Mouse (Mus musculus): Measurements from ENCODE around the gene Magt1. TPM values are rescaled to one million over a fixed set of nuclear protein-coding genes. Genes with fewer than 3 reads are reported as not detected.
"Not testable (repeated sequence)": the region's sequence is repeated elsewhere in the genome, so short reads cannot be mapped to it uniquely, and the experiment has no call there.

Magt1 gene
- polyA plus RNA-seq, 1 experiment from 2014 or later, result 63.7 TPM

- H3K27ac ChIP-seq, result peak within 1 kb of the TSS; percentile 75
- peak within 1 kb of the TSS; percentile 60 for H3K9ac ChIP-seq (replicated peaks)
- H3K36me3 ChIP-seq, result peaks cover 4% of the 10 kb centered on the region; the same call in 1 of the 2 replicates
- peaks cover 6% of the 10 kb centered on the region; the same call in 1 of the 2 replicates for H3K27me3 ChIP-seq
- peak within 1 kb of the TSS; percentile 57 for H3K4me2 ChIP-seq
- 22% methylated on average over 36 of the region's 36 CpGs for WGBS
- H3K4me3 ChIP-seq (replicated peaks), result peak within 1 kb of the TSS; percentile 49
- peak; percentile 93 for ATAC-seq (ENCODE audit: insufficient number of reproducible peaks, insufficient read depth, low FRiP score, low TSS enrichment, low read depth)
- H3K9me3 ChIP-seq, result no peaks in the 10 kb centered on the region
- H3K4me1 ChIP-seq (replicated peaks), result no peaks in the 10 kb centered on the region
These were observed 15.0 kb upstream of the Magt1 start, which contains the start of gene Atp7a for GRCm38 (mm10) chrX:106026418-106027342. Gene Atp7a (plus strand): TSS chrX:106027276.

GRCm38 (mm10) chrX:106017516-106017915 lies 5.8 kb upstream of the Magt1 start:
- no peak for ATAC-seq (ENCODE audit: insufficient number of reproducible peaks, insufficient read depth, low FRiP score, low TSS enrichment, low read depth)
- peaks cover 6% of the 10 kb centered on the region; the same call in 1 of the 2 replicates for H3K27me3 ChIP-seq
- no peak overlapping the region for H3K27ac ChIP-seq
- WGBS, result 91% methylated on average over 4 of the region's 4 CpGs
- H3K9ac ChIP-seq (replicated peaks), result no peak overlapping the region
- H3K9me3 ChIP-seq, result no peaks in the 10 kb centered on the region
- no peak overlapping the region for H3K4me2 ChIP-seq
- H3K4me1 ChIP-seq (replicated peaks), result no peaks in the 10 kb centered on the region
- H3K4me3 ChIP-seq (replicated peaks), result no peak overlapping the region
- H3K36me3 ChIP-seq, result peaks cover 23% of the 10 kb centered on the region

- ATAC-seq (ENCODE audit: insufficient number of reproducible peaks, insufficient read depth, low FRiP score, low TSS enrichment, low read depth), result no peak
- no peak overlapping the region for H3K4me3 ChIP-seq (replicated peaks)
- WGBS, result 88% methylated on average over 3 of the region's 3 CpGs
- no peak overlapping the region for H3K9ac ChIP-seq (replicated peaks)
- H3K36me3 ChIP-seq, result peaks cover 22% of the 10 kb centered on the region
- H3K27ac ChIP-seq, result no peak overlapping the region
- H3K4me2 ChIP-seq, result peak overlapping the region; percentile 49
- H3K9me3 ChIP-seq, result no peaks in the 10 kb centered on the region
- no peaks in the 10 kb centered on the region for H3K4me1 ChIP-seq (replicated peaks)
- peaks cover 6% of the 10 kb centered on the region; the same call in 1 of the 2 replicates for H3K27me3 ChIP-seq
These were observed 5.4 kb upstream of the Magt1 start for GRCm38 (mm10) chrX:106017102-106017501.

- Histone ChIP-seq H3K4me3 (replicated peaks) (peak within 1 kb of the TSS; percentile 57), H3K27ac (peak within 1 kb of the TSS; percentile 84), H3K9me3 (no peaks in the 10 kb centered on the region), H3K27me3 (peaks cover 12% of the 10 kb centered on the region; the same call in 1 of the 2 replicates), H3K4me2 (peak within 1 kb of the TSS; percentile 49), H3K9ac (replicated peaks) (peak within 1 kb of the TSS; percentile 63), H3K4me1 (replicated peaks) (no peaks in the 10 kb centered on the region), H3K36me3 (peaks cover 14% of the 10 kb centered on the region)
- 11% methylated on average over 26 of the region's 26 CpGs for WGBS
- no peak for ATAC-seq (ENCODE audit: insufficient number of reproducible peaks, insufficient read depth, low FRiP score, low TSS enrichment, low read depth)
These were observed 4.0 kb upstream of the Magt1 start, which contains the start of gene Cox7b for GRCm38 (mm10) chrX:106015571-106016322. Gene Cox7b (plus strand): TSS chrX:106015700.

- 70% methylated on average over 2 of the region's 2 CpGs for WGBS
- H3K9me3 ChIP-seq; ATAC-seq (ENCODE audit: insufficient number of reproducible peaks, insufficient read depth, low FRiP score, low TSS enrichment, low read depth); H3K4me3 ChIP-seq (replicated peaks); H3K27ac ChIP-seq; H3K4me1 ChIP-seq (replicated peaks); H3K9ac ChIP-seq (replicated peaks): not testable (repeated sequence)
- Histone ChIP-seq H3K36me3 (peaks cover 10% of the 10 kb centered on the region), H3K27me3 (peaks cover 12% of the 10 kb centered on the region; the same call in 1 of the 2 replicates), H3K4me2 (peak overlapping the region; percentile 19; the same call in 1 of the 2 replicates)
These were observed 3.2 kb upstream of the Magt1 start for GRCm38 (mm10) chrX:106014741-106015377.

- peaks cover 12% of the 10 kb centered on the region; the same call in 1 of the 2 replicates for H3K27me3 ChIP-seq
- H3K4me1 ChIP-seq (replicated peaks), result no peaks in the 10 kb centered on the region
- H3K36me3 ChIP-seq, result no peaks in the 10 kb centered on the region
- H3K4me3 ChIP-seq (replicated peaks), result no peak overlapping the region
- H3K9ac ChIP-seq (replicated peaks), result no peak overlapping the region
- no peak for ATAC-seq (ENCODE audit: insufficient number of reproducible peaks, insufficient read depth, low FRiP score, low TSS enrichment, low read depth)
- H3K9me3 ChIP-seq, result no peaks in the 10 kb centered on the region
- 28% methylated on average over 2 of the region's 2 CpGs for WGBS
- H3K4me2 ChIP-seq, result no peak overlapping the region
- H3K27ac ChIP-seq, result no peak overlapping the region
These were observed 1.5 kb upstream of the Magt1 start for GRCm38 (mm10) chrX:106013217-106013616.

- ATAC-seq (ENCODE audit: insufficient number of reproducible peaks, insufficient read depth, low FRiP score, low TSS enrichment, low read depth), result no peak
- H3K9ac ChIP-seq (replicated peaks), result no peak overlapping the region
- no peak overlapping the region; the same call in 1 of the 2 replicates for H3K27ac ChIP-seq
- no peaks in the 10 kb centered on the region for H3K9me3 ChIP-seq
- peaks cover 12% of the 10 kb centered on the region; the same call in 1 of the 2 replicates for H3K27me3 ChIP-seq
- WGBS, result 80% methylated on average over 3 of the region's 3 CpGs
- H3K4me3 ChIP-seq (replicated peaks), result peak overlapping the region; percentile 28; the same call in 1 of the 2 replicates
- H3K36me3 ChIP-seq, result no peaks in the 10 kb centered on the region
- peak overlapping the region; percentile 51 for H3K4me2 ChIP-seq
- H3K4me1 ChIP-seq (replicated peaks), result no peaks in the 10 kb centered on the region
These were observed 853 bp upstream of the Magt1 start for GRCm38 (mm10) chrX:106012559-106012958.

GRCm38 (mm10) chrX:106010762-106011161 lies 944 bp downstream of the Magt1 start:
- H3K9ac ChIP-seq (replicated peaks), result peak overlapping the region; percentile 54; the same call in 1 of the 2 replicates
- H3K36me3 ChIP-seq, result no peaks in the 10 kb centered on the region
- peaks cover 6% of the 10 kb centered on the region; the same call in 1 of the 2 replicates for H3K27me3 ChIP-seq
- 13% methylated on average over 2 of the region's 3 CpGs for WGBS
- no peak overlapping the region for H3K27ac ChIP-seq
- H3K4me1 ChIP-seq (replicated peaks), result no peaks in the 10 kb centered on the region
- H3K9me3 ChIP-seq, result no peaks in the 10 kb centered on the region
- no peak for ATAC-seq (ENCODE audit: insufficient number of reproducible peaks, insufficient read depth, low FRiP score, low TSS enrichment, low read depth)
- peak overlapping the region; percentile 53 for H3K4me2 ChIP-seq
- peak overlapping the region; percentile 54 for H3K4me3 ChIP-seq (replicated peaks)

GRCm38 (mm10) chrX:106001605-106002004 lies 10.1 kb downstream of the Magt1 start:
- Histone ChIP-seq H3K4me1 (replicated peaks) (no peaks in the 10 kb centered on the region), H3K4me3 (replicated peaks) (no peak overlapping the region), H3K27me3 (no peaks in the 10 kb centered on the region), H3K27ac (no peak overlapping the region), H3K9ac (replicated peaks) (no peak overlapping the region), H3K36me3 (0 out of 2 replicates have a peak, but pooled peaks cover 4% of the 10 kb centered on the region), H3K4me2 (no peak overlapping the region), H3K9me3 (no peaks in the 10 kb centered on the region)
- WGBS, result 80% methylated on average over 1 of the region's 1 CpGs
- ATAC-seq (ENCODE audit: insufficient number of reproducible peaks, insufficient read depth, low FRiP score, low TSS enrichment, low read depth), result no peak

GRCm38 (mm10) chrX:105957091-105957490 lies 54.6 kb downstream of the Magt1 start:
- H3K4me1 ChIP-seq (replicated peaks); H3K36me3 ChIP-seq; H3K4me2 ChIP-seq; H3K9me3 ChIP-seq; H3K27me3 ChIP-seq; ATAC-seq (ENCODE audit: insufficient number of reproducible peaks, insufficient read depth, low FRiP score, low TSS enrichment, low read depth); H3K9ac ChIP-seq (replicated peaks); H3K27ac ChIP-seq; H3K4me3 ChIP-seq (replicated peaks): not testable (repeated sequence)
- 81% methylated on average over 14 of the region's 14 CpGs for WGBS
